Mouse (Mus musculus): ENCODE measurements around the gene Trim63. TPM values are rescaled to one million over a fixed set of nuclear protein-coding genes. Genes with fewer than 3 reads are reported as not detected.

Gene Trim63
- polyA plus RNA-seq (2015; fragmentation: Nextera tagmentation; extraction: Ambion mirVana), result 53.6 and 64.2 TPM in 2 replicates

GRCm38 (mm10) chr4:134314876-134315275 lies at the start of gene Trim63:
Gene Trim63, plus strand, starts transcription at chr4:134315120.

GRCm38 (mm10) chr4:134287575-134288025 lies 27.3 kb upstream of the Trim63 start, which contains the start of gene Pdik1l:
Gene Pdik1l, minus strand, starts transcription at chr4:134287895.

GRCm38 (mm10) chr4:134343071-134344031 lies 28.4 kb downstream of the Trim63 start, which contains the start of gene Slc30a2:
Gene Slc30a2, plus strand, starts transcription at chr4:134343181.

Other genes starting within 250 kb of the Trim63 start
- gene Cd52, start 220.0 kb upstream of the Trim63 start, polyA plus RNA-seq (2015; fragmentation: Nextera tagmentation; extraction: Ambion mirVana), result 8.2 and 9.0 TPM in 2 replicates
- 1.6 and 2.8 TPM in 2 replicates for gene Ubxn11, start 212.6 kb upstream of the Trim63 start, polyA plus RNA-seq (2015; fragmentation: Nextera tagmentation; extraction: Ambion mirVana)
- 149 and 187 TPM in 2 replicates for gene Sh3bgrl3, start 186.3 kb upstream of the Trim63 start, polyA plus RNA-seq (2015; fragmentation: Nextera tagmentation; extraction: Ambion mirVana)
- 45.7 and 53.9 TPM in 2 replicates for gene Cep85, start 128.0 kb upstream of the Trim63 start, polyA plus RNA-seq (2015; fragmentation: Nextera tagmentation; extraction: Ambion mirVana)
- not detected in 2 replicates for gene Gm7534, start 112.1 kb upstream of the Trim63 start, polyA plus RNA-seq (2015; fragmentation: Nextera tagmentation; extraction: Ambion mirVana)
- not detected in 2 replicates for gene Catsper4, start 87.7 kb upstream of the Trim63 start, polyA plus RNA-seq (2015; fragmentation: Nextera tagmentation; extraction: Ambion mirVana)
- gene Cnksr1, start 76.7 kb upstream of the Trim63 start, polyA plus RNA-seq (2015; fragmentation: Nextera tagmentation; extraction: Ambion mirVana), result 2.6 and 5.2 TPM in 2 replicates
- 0.44 TPM in 1 of 2 replicates, not detected in the other for gene E130218I03Rik, start 71.5 kb upstream of the Trim63 start, polyA plus RNA-seq (2015; fragmentation: Nextera tagmentation; extraction: Ambion mirVana)
- 5.9 and 6.9 TPM in 2 replicates for gene Zfp593, start 69.5 kb upstream of the Trim63 start, polyA plus RNA-seq (2015; fragmentation: Nextera tagmentation; extraction: Ambion mirVana)
- not detected in 2 replicates for gene Gm30191, start 68.2 kb upstream of the Trim63 start, polyA plus RNA-seq (2015; fragmentation: Nextera tagmentation; extraction: Ambion mirVana)
- 5.0 and 5.7 TPM in 2 replicates for gene Grrp1, start 61.0 kb upstream of the Trim63 start, polyA plus RNA-seq (2015; fragmentation: Nextera tagmentation; extraction: Ambion mirVana)
- 5.7 and 5.8 TPM in 2 replicates for gene Pdik1l, start 27.2 kb upstream of the Trim63 start, polyA plus RNA-seq (2015; fragmentation: Nextera tagmentation; extraction: Ambion mirVana)
- 0.33 and 0.44 TPM in 2 replicates for gene Slc30a2, start 28.1 kb downstream of the Trim63 start, polyA plus RNA-seq (2015; fragmentation: Nextera tagmentation; extraction: Ambion mirVana)
- gene Extl1, start 68.7 kb downstream of the Trim63 start, polyA plus RNA-seq (2015; fragmentation: Nextera tagmentation; extraction: Ambion mirVana), result 2.6 and 2.7 TPM in 2 replicates
- 4.2 and 5.4 TPM in 2 replicates for gene Pafah2, start 81.2 kb downstream of the Trim63 start, polyA plus RNA-seq (2015; fragmentation: Nextera tagmentation; extraction: Ambion mirVana)
- gene Stmn1, start 153.2 kb downstream of the Trim63 start, polyA plus RNA-seq (2015; fragmentation: Nextera tagmentation; extraction: Ambion mirVana), result 236 and 280 TPM in 2 replicates
- 4.5 and 5.3 TPM in 2 replicates for gene Paqr7, start 181.6 kb downstream of the Trim63 start, polyA plus RNA-seq (2015; fragmentation: Nextera tagmentation; extraction: Ambion mirVana)
- gene Aunip, start 195.9 kb downstream of the Trim63 start, polyA plus RNA-seq (2015; fragmentation: Nextera tagmentation; extraction: Ambion mirVana), result 1.0 and 1.9 TPM in 2 replicates
- gene Mtfr1l, start 220.3 kb downstream of the Trim63 start, polyA plus RNA-seq (2015; fragmentation: Nextera tagmentation; extraction: Ambion mirVana), result 155 and 156 TPM in 2 replicates
- gene Selenon, start 237.0 kb downstream of the Trim63 start, polyA plus RNA-seq (2015; fragmentation: Nextera tagmentation; extraction: Ambion mirVana), result 11.1 and 15.5 TPM in 2 replicates

All from skeletal muscle tissue, postnatal 0 days (tissue).